Mouse (Mus musculus) layer of hippocampus, adult 18-20 months (tissue): ENCODE results near the gene Cldn6. TPM values are rescaled to one million over a fixed set of nuclear protein-coding genes. Genes with fewer than 3 reads are reported as not detected.

Experiments used
- DNase-seq, 2 experiments: peaks; one replicate each; pipeline ENCODE4 v3.0.0; 2022; ENCODE audit warnings: low spot score in 2 of 2
- total RNA-seq, 2 experiments: library from RNA; stranded (reverse); gene quantifications; 2 replicates each; pipeline ENCODE4 v1.2.3; 2021

Gene Cldn6
- total RNA-seq, 2 experiments from 2014 or later, result not detected

DNA sequence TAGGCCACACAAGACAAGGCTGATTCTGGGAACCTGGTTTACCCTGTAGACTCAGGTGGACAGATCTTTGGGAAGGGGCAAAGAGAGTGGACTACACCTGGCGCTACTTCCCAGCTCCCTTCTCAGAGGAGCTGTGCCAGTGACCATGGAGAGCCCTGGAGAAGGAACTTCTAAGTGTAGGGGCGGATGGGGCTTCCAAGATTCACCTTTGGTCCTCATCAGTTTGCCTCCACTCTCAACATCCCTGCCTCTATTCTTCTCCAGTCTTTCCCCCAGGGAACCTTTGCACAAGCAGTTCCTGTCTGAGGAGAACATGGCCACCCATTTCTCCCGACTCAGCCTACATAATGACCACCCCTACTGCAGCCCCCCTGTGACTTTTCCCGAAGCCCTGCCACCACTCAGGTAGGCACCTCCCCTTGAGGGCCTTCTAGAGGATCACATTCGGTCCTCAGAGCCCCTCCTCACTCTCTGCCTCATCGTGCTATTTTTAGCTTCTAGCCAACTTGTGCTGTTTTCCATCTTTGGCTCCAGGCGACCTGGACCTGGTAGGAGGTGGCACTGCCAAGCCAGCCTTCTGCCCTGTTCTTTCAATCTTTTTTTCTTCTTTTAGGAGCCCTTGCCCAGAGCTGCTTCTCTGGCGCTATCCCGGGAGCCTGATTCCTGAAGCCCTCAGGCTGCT, 4.6 kb upstream of the Cldn6 start:
- no peak for DNase-seq

DNA sequence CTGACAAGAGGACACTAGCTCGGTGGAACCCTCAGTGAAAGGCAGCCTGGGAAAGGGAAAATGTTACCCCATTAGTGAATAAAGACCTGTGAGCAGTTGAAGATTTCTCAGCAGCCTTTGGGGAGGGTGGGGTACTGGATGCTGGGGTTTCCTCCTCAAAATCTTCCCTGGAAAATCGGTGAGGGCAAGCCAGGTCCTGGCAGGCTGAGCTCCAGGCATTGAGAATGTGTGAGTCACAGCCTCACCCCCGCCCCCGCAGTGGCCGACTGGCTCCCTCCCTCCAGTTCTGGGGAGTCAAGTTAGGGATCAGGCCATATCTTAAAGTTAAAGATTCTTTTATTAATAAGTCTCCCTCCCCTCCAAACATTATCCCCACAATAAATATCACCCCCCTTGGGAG, 3.9 kb upstream of the Cldn6 start:
- no peak for DNase-seq

DNA sequence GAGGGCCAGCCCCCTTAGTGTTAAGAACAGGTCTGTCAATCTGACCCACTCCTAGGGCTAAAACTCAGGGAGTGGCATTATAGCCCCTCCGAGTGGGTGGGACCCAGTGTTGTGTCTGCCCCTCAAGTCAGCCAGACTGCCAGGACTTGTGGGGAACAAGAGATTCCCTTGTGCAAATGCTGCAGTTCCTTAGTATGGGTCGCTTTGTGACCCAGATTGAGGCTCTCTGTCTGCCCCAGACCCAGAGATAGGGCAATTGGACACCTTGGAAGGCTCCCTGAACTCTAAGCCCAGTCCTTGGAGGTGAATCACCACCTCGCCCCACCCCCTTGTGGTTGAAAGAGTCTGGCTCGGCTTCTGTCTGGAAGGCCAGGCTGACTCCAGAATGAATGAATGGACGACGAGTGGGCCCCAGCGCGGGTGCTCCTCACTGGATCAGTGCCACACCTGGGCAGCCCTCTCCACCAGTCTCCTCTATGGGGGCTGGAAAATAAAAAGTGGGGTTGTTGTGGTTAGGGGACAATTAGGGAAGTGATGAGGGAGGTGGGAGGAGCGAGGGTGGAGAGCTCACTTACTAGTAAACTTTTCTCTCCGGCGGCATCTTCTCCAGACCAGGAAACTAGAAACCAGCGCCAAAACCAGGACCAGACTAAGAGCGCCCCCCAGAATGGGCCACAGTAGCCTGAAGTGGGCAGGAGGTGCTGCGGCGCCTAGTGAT, 3.3 kb upstream of the Cldn6 start:
- no peak for DNase-seq

DNA sequence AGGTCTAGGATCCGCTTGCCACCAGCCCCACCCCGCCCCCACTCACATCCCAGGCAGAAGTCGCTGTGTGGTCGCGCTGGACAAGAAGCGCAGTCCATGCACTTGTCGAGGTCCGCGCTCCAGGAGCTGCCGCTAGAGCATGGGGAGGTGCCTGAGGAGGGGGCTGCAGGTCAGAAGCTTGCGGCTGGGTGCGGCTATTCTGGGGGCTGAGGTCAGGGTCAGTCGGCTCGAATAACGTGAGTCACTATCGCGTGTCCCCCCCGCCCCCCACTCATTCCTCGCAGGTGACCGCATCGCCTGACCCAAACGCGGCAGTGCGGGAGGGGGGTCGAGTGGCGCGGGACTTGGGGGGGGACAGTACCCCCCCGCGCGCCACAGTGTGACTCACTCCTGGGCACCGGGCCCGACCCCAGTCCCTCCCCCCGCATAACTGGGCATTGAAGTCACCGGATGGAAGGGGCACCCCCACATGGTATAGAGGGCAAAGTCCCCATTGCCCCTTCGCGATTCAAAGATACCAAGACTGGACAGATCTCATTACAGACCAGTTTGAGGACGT, 2.5 kb upstream of the Cldn6 start:
- DNase-seq, result no peak

DNA sequence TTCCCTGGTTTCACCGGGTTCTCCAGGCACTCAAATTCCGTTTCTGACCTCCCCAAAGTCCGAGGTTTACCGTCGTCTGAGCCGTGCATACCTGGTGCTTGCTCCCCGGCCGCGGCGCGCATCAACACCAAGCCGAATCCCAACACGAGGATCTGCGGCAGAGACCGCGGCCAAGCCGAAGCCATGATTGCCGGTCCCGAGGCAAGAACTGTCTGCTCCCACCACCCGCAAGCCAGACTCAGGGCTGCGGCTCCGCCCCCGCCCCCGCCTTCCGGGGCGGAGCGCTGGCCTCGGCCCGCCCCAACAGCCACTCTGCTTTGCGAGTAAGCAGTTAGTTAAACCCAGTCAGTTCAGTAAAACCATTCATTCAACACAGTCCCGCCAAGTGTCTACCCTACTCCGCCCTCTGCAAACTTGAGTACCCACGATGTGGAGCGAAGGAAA, 1.8 kb upstream of the Cldn6 start, which contains the start of gene Tnfrsf12a:
Tnfrsf12a (minus strand) TSS at position 233 of the 444 bp plus-strand sequence.
- DNase-seq, result peak; percentile 68 to 78

DNA sequence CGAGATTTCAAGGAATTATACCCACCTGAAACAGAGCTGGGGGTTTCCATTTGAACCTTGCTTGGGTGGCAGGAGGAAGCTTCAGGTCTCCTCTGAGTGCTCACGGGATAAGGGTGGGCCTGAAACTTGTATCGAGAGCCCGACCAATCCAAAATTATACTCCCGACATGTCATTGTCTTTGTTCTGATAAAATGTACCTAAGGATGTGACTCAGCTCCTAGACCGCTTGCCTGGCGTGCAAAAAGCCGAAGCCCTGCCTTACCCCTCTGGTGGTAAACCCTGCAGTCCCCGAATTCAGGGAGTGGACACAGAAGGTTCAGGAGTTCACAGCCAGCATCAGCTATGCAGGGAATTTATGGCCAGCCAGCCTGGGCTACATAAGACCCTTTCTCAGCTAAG, 1.3 kb downstream of the Cldn6 start:
- no peak for DNase-seq

DNA sequence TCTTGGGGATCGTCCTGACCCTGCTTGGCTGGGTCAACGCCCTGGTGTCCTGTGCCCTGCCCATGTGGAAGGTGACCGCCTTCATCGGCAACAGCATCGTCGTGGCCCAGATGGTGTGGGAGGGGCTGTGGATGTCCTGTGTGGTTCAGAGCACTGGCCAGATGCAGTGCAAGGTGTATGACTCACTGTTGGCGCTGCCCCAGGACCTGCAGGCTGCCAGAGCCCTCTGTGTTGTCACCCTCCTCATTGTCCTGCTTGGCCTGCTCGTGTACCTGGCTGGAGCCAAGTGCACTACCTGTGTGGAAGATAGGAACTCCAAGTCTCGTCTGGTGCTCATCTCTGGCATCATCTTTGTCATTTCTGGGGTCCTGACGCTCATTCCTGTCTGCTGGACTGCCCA, 2.0 kb downstream of the Cldn6 start:
- DNase-seq, result no peak

DNA sequence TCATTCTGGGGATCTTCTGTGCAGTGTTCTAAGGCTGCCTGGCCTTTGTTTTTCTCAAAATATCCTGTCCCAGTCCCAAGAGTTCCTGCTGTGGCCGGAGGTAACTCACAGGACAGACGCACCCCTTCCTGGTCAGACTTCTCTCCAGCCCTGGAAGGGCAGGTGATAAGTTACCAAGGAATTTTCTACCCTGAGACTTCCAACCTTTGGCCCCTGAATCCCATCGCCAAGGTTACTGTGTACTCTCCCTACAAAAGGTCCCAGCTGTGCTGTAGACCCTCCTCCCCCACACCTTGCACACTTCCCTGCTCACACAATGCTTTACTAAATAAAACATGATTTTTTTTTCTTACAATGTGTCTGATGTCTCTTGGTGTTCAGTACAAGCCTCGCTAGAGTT, 3.0 kb downstream of the Cldn6 start:
- DNase-seq, result no peak

DNA sequence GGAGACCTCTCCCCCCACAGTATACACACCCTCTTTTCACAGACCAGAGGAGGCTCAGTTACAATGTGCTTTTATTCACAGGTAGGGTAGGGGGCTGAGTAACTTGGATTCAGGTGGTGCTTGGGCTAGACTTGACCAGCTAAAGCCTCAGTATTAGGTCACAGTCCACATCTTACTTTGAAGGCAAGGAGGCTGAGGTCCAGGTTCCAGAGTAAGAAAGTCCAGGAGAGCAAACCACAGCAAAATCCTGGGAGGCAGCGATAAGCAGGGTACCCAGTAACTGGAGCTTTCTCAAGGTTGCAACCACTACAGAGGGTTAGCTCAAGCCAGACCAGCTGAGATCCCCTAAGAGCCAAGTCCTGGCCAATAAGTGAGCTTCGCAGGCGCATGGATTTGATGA, 3.5 kb downstream of the Cldn6 start:
- DNase-seq, result no peak

DNA sequence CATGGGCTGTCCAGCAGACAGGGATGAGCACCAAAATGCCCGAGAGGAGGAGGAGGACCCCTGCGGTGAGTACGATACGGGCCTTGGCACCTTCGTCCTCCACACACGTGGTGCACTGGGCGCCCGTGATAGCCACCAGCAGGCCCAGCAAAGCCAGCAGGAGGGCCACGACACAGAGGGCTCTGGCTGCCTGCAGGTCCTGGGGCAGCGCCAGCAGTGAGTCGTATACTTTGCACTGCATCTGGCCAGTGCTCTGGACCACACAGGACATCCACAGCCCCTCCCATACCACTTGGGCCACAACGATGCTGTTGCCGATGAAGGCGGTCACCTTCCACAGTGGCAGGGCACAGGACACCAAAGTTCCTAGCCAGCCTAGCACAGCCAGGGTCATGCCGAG, 4.2 kb downstream of the Cldn6 start:
- no peak for DNase-seq

DNA sequence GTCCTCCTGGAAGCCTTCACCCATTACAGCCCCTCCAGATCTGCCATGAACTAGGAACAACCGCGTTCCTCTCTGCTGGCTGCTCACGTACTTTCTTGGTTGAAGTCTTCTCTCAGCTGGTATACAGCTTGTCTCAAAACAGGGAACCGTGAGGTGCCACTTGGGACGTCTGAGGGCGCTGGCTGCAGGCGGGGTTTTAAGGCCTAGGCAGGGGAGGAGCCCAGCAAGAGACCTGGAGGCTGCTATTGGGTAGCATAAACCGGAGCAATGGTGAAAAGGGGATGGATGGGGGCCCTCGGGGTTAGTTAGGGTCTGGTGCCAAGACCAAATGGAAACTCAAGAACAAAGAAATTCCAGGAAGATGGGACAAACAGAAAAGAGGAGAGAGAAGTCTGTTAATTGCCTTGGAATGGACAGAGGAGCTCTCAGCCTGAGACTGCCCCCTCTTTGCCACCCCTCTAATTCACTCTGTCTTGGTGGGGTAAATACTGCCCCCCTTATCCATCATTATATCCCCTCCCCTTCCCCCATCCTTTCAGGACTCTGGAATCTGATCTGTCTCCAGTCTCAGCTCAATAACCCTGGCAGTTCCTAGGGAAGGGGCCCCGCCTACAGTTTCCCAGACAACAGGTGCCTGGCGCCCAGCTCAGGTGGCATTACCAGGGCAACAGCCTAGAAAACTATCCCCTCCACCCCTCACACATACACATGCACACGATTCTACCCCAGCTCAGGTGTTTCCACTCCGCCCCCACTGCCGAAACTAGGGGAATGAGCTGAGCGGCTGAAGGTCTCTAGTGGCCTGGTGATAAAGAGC, 5.0 kb downstream of the Cldn6 start, which contains the start of gene Cldn9:
Cldn9 (minus strand) TSS at position 171 of the 817 bp plus-strand sequence.
- DNase-seq, result no peak

DNA sequence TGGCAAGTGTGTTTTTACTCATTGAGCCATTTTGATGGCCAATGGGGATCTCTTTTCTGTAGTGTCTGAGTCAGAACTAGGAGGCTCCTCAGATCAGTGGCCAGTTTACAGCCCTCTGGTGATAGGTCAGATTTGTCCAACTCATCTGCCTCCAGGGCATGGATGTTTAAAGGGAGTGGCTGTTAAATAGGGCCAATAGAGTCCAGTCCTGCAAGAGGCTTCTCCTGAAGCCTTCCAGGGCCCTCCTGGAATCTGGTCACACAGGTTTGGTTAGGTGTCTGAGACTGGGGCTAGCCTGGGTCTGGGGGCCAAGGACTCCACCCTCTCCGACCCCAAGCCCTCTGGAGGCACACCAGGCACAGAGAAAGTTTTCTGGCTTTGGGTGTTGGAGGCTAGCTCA, 15.4 kb downstream of the Cldn6 start:
- no peak for DNase-seq

DNA sequence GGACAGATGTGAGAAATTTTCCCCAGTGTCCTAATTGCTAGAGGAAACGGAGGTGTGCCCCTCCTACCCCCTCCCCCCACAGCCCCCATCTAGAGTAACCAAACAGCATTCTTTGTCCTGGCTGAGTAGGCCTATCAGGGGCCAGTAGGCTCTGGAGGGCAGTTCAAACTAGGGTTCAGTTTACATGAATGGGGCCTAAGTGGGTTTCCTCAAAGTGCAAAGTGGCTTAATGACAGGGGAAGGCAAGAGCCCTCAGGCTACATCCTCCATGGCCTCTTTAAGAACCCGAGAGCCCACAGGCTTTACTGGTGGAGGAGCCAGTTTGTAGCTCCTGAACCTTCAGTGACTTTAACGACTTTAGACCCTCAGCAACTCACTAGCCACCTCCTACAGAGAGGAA, 16.8 kb downstream of the Cldn6 start:
- no peak for DNase-seq

DNA sequence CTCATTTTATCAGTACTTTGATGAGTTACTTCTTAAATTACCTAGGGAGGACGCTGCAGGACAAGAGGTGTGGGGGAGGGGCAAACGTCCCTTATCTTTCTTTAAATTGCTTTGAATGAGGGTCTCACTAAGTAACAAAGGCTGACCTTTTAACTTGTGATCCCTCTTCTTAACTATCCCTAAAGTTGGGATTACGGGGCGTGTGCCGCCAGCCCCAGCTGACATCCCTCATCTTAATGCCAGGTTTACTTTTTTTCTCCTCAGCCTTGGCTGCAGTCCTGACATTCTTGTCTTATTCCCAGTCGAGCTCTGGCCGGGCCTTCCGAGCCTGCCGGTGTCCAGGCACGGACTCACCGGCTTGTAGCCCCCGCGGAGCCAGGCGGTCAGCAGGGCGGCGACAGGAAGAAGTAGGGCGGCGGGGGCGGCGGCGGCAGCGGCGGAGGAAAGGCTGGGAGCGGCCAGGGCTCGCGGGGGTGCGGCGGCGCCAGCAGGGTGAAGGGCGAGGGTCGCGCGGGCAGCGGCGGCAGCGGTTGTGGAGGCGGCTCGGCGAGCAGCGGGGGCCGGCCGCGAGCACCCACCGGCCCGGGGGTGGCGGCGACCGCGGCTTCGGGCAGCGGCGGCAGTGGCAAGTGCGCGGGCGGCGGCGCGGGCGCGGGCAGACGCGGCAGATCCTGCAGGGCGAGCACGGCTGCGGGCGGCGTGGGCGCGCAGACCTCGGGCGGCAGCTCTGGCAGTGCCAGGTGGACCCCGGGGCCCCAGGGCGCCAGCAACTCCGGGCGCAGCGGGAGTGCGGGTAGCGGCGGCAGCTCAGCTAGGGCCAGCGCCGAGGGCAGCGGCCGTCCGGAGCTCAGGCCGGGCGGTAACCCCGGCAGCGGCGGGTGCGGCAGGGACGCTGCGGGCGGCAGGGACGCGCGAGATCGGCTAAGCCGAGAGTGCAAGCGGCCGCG, 20.4 kb downstream of the Cldn6 start:
- DNase-seq, result no peak

DNA sequence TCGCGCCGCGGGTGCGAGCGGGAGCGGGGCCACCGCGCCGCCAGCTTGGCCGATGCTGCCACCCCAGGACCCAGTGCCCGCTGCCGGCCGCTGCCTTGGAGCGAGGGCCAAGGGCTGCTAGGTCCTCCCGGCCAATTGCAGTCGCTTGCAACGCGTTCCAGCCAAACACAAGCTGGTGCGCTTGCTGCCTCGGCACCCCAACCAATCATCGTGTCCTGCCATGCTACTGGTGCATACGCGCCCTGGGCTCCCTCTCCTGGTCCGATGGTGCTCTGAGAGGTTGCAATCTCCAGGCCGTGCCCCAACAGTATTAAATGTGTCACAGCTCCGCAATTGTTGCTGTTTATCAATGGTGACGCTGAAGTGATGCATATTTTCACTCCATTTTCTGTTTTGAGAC, 21.0 kb downstream of the Cldn6 start:
- peak; percentile 86 to 93 for DNase-seq

DNA sequence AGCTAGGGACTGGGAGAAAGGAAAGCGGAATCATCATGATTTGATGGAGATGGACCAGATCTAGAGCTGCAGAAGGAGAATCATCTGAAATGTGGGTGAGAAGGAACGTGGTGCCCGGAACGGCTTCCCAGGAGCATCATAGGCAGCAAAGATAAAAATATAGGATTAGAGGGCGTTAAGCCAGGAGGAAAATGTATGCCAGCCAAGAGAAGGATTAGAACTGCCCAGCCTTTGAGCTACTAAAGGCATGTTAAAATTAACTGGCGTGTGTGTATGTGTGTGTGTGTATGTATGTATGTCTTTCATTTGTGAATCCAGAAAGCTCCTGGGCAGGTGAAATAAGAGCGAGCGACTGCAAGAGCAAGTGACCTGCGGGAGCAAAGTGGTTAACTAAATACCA, 24.3 kb downstream of the Cldn6 start:
- no peak for DNase-seq

DNA sequence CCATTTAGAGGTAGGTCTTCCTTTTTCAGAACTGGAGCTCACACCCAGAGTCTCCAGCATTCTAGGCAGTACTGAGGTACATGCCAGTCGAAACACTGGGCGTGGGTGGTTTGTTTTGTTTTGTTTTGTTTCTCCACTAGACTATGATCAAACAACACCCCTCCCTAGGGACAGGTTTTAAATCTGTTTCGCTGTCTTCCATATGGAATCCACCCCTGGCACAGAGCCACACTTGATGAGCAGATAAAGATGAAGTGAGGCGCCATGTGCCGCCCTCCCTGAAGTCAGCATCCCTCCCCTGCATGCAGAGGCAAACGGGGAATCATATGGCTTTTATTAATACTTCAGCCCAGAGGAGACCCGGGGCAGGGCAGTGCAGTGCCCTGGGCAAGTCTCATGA, 25.7 kb downstream of the Cldn6 start:
- DNase-seq, result peak in 1 of 2 experiments; percentile 40

DNA sequence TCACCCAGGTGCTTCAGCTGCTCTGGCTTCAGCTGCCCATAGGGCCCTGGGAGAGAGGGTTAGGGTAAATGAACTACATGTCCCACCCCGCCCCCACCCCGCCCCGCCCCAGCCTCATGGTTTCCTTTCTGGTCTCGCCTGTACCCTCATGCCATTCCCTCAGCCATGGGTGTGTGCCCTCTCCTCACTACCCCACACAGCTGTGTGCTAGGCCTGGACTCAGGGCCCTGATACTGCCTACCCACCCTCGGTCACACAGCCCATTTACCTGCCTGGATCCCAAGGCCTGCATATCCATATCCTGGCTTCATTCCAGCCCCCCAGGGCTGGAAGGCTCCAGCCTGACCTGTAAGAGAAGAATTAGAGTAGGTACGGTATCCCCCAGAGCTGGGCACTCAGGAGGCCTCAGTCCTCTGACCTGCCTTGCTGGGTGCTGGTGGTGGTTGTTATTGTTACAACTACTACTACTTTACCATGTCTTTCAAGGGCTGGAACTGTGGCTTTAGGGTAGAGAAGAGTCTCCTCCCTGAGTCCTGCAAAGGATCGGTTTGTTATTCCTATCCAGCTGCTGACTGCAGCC, 26.6 kb downstream of the Cldn6 start:
- DNase-seq, result no peak

DNA sequence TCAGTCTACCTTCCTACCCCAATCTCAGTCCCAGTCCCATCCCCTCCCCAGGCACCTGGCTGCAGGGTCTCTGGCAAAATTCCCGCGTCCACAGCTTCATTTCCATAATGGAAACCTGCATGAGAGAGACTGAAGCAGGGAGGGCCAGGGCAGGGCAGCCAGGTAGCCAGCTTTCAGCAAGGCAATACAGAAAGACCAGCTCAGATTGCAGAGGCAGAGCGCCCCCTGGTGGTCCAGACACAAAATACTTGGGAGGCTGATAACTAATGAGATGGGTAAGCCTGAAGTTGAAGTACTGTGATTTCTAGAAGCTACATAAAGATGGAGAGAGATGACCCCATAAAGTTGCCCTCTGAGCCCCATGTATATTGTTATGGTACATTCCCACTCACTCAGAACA, 27.2 kb downstream of the Cldn6 start:
- peak; percentile 40 to 75 for DNase-seq

DNA sequence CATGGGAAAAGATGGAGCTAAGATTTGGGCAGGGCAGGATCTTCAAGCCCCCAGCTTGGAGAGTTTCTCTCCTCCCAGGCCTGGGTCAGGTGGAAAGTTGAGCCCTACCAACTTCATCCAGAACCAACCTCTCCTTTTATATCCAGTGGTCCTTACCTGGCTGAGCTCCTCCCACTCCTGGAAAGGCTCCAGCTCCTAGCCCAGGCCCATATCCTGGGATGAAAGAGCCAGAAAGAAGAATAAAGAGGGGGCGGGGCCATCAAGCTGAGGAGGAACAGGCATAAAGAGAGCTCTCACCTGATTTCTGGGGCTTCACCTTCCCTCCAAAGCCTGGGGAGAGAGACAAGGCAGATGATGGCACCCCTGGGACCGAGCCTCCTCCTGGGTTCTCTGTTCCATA, 38.0 kb downstream of the Cldn6 start:
- no peak for DNase-seq
